Mouse (Mus musculus): ENCODE data around the gene Cox7b2. TPM values are rescaled to one million over a fixed set of nuclear protein-coding genes. Genes with fewer than 3 reads are reported as not detected.

The Cox7b2 gene
- under 1 TPM in 1 of 2 experiments, not detected in 1; 0.92 TPM for polyA plus RNA-seq (2017; shearing (Covaris generic))

DNA sequence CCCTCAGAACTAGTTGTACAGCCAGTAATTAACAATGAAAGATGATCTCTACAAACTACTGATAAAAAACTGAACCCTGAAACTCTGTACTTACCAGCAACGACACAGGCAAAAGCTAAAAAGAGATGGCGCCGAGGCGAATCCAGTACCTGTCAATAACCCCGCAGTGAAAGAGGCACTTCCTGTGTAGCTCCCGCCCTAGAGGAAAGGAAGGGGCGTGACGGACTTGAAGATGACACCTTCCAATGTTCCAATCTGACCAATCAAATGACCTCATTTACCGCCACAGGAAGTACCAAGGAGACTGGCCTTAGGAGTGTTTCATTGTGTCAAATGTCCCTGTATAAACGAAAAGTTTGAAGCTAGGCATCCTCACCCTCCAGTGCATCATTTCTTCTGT is at the start of gene Cox7b2:
TSS of gene Cox7b2 (minus strand) at position 127 of the 400 bp plus-strand sequence.

Other genes with a start within 250 kb of the Cox7b2 start
- under 1 TPM; 0.10 to 0.14 TPM for gene Gabrb1, start 109.9 kb upstream of the Cox7b2 start, polyA plus RNA-seq (2017; shearing (Covaris generic))
- gene Gabra4, start 110.1 kb upstream of the Cox7b2 start, polyA plus RNA-seq (2017; shearing (Covaris generic)) = under 1 TPM; 0.19 to 0.75 TPM

Data from inflammation-experienced regulatory T-cells (primary cell).